Mouse (Mus musculus): Measurements from ENCODE around the gene Mars.

Mars gene

DNA sequence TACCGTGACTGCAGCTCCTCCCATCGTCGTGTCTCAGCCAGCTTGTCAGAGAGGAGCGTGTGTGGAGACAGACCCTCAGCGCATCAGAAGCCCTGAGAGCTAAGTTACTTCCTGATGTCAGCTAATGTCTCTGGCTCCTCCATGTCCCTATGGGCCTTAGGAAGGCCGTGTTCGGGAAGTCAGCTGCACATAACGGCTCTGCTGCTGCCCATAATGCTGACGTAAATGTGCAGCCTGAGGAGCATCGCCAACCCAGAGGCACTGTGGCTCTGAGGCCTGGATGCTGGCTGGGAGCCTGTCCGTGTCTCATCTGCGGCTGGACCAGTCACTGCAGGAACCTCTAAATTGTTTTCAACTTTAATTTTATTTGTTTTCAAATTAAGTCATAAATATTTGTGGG lies 42.5 kb downstream of the Mars start:
- Histone ChIP-seq H3K36me3 (ENCODE audit: control insufficient read depth, insufficient read depth, low read length, poor library complexity, severe bottlenecking) (0 out of 2 replicates have a peak, but pooled peaks cover 2% of the 10 kb centered on the region), H3K27me3 (ENCODE audit: control insufficient read depth, insufficient read depth, low read length, poor library complexity, severe bottlenecking) (no peaks in the 10 kb centered on the region)
- no peak for DNase-seq (ENCODE audit: low read depth, low spot score)

DNA sequence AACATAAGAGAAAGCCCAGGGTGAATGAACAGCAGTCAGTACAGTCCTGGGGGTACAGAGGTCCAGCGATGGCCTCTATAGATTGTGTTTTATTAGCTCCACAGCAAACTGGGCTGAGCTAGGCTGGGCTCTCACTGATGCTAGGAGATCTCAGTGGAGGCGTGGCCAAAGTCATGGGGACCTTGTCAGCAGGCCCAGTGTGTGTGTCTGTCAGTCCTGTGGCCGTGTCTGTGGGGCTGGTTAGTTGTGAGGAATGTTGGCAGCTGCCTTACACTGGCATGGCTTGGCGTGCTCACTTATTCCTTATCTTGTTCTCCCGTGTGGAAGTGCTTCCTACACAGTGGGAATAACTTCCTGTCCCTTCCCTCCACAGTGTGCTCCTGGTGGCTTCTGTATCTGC lies 43.2 kb downstream of the Mars start:
- DNase-seq (ENCODE audit: low read depth, low spot score), result no peak
- Histone ChIP-seq H3K36me3 (ENCODE audit: control insufficient read depth, insufficient read depth, low read length, poor library complexity, severe bottlenecking) (0 out of 2 replicates have a peak, but pooled peaks cover 2% of the 10 kb centered on the region), H3K27me3 (ENCODE audit: control insufficient read depth, insufficient read depth, low read length, poor library complexity, severe bottlenecking) (no peaks in the 10 kb centered on the region)

DNA sequence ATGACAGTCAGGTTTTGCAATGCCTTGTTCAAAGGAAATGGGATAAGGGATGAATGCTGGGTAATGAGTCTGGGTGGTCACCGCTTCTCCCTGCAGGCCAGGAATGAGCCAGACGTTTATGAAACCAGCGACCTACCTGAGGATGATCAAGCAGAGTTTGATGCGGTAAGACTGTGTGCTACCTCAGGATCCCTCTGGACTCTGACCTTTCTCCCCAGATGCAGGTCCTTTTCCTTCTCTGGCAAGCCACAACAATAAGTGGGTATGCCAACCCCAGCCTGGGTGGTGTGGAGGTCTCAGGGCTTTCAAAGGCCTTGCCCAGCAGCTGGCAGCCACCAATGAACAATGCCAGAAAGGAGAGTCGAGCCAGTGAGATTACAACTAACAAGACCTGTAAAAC lies 44.3 kb downstream of the Mars start:
- DNase-seq (ENCODE audit: low read depth, low spot score), result no peak
- H3K36me3 ChIP-seq (ENCODE audit: control insufficient read depth, insufficient read depth, low read length, poor library complexity, severe bottlenecking), result 0 out of 2 replicates have a peak, but pooled peaks cover 1% of the 10 kb centered on the region

DNA sequence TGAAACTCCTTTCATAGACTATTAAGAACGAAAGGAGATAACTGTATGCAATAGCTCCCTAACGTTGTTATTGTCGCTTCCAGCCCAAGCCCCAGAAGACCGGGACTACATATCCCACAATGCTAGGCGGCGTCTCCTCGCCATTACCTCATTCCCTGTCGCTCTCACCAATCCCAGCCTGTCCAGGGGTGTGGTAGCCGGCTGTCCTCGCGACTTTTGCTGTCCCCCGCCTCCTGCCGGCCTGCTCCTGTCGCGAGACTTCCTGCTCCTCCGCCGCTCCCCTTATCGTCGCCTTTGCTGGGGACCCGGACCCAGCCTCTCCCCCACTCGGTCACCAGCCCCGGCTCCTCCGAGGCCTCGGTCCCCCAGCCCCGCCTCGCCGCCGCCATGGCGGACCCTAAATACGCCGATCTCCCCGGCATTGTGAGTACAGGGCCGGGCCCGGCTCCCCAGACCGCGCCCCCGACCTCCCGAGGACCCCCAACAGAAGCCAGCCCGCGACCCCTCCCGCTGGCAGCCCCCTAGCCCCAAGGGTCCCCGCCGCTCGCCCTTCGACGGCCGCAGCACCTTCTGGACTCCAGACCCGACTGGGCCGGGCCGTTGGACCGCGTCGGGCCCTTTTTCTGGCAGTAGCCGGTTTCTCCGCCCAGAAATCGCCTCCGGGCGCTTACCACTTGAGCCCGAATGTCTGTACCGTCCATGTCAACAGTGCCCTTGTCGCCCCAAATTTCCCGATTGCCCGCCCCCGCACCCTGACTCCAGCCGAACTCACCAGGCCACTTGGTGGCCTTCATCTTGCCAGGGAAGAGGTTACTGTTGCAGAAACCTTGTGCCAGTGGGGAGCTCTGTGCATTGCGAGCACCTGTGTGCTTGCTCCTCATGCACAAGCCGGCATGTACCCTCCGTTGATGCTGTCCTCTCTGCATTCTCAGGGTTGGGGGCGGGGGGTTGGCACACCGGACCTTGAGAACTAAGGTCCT lies 45.2 kb downstream of the Mars start, which contains the start of gene Dctn2:
TSS of gene Dctn2 (plus strand) at position 257 of the 980 bp plus-strand sequence.
- no peaks in the 10 kb centered on the region for H3K36me3 ChIP-seq (ENCODE audit: control insufficient read depth, insufficient read depth, low read length, poor library complexity, severe bottlenecking)
- H3K27me3 ChIP-seq (ENCODE audit: control insufficient read depth, insufficient read depth, low read length, poor library complexity, severe bottlenecking), result no peaks in the 10 kb centered on the region
- DNase-seq (ENCODE audit: low read depth, low spot score), result peak; percentile 95

More for the DNA sequence above, 44.3 kb downstream of the Mars start:
- H3K27me3 ChIP-seq (ENCODE audit: control insufficient read depth, insufficient read depth, low read length, poor library complexity, severe bottlenecking), result no peaks in the 10 kb centered on the region

DNA sequence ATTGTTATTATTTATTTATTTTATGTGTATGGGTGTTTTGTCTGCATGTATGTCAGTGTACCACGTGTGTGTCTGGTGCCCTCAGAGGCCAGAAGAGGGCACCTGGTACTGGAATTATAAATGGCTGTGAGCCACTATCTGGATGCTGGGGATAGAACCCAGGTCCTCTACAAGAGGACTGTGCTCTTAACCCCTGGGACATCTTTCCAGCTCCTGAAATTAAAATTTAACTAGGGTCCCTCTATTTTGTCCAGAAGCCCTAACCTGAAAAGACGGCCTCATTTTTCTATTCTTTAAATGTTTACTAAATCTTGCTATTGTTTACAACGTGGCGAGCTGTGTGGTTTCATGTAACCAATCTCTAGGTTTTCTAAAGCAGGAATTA lies 45.9 kb downstream of the Mars start:
- no peaks in the 10 kb centered on the region for H3K36me3 ChIP-seq (ENCODE audit: control insufficient read depth, insufficient read depth, low read length, poor library complexity, severe bottlenecking)
- H3K27me3 ChIP-seq (ENCODE audit: control insufficient read depth, insufficient read depth, low read length, poor library complexity, severe bottlenecking), result no peaks in the 10 kb centered on the region
- DNase-seq (ENCODE audit: low read depth, low spot score), result peak; percentile 53

DNA sequence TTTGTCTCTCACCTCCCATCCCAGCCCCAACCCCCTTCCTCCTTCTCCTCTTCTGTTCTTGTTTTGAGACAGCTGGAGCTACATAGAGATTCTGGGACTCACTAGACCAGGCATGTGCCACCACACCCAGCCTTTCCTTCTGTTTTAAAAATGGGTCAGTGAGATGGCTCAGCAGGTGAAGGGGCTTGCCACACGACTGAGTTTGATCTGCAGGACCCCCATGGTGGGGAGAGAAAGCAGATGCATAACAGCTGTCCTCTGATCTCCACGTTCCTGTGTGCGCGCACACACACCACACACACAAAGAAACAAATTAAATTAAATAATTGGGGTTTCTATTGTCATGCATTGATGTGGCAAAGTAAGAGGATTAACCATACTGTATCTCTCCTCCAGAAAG lies 46.6 kb downstream of the Mars start:
- no peaks in the 10 kb centered on the region for H3K27me3 ChIP-seq (ENCODE audit: control insufficient read depth, insufficient read depth, low read length, poor library complexity, severe bottlenecking)
- no peak for DNase-seq (ENCODE audit: low read depth, low spot score)
- H3K36me3 ChIP-seq (ENCODE audit: control insufficient read depth, insufficient read depth, low read length, poor library complexity, severe bottlenecking), result no peaks in the 10 kb centered on the region

DNA sequence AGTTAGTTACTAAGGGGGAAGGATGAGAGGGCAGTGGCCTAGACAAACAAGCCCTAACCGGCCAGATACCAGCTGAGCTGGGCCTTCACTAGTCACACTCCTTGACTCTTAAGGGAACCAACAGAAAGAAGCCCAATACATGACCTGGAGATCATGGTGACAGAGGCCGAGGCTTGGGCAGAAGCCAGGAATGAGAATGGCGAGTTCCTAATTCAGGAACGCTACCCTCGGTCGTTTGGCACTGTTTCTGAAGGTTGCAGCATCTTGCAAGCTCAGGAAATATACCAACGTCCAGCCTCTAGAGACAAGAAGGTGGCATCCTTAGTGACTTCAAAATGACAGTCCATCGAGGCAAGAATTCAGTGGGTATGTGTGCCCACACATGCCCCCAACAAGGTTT lies 47.2 kb downstream of the Mars start:
- Histone ChIP-seq H3K36me3 (ENCODE audit: control insufficient read depth, insufficient read depth, low read length, poor library complexity, severe bottlenecking) (no peaks in the 10 kb centered on the region), H3K27me3 (ENCODE audit: control insufficient read depth, insufficient read depth, low read length, poor library complexity, severe bottlenecking) (no peaks in the 10 kb centered on the region)
- no peak for DNase-seq (ENCODE audit: low read depth, low spot score)

DNA sequence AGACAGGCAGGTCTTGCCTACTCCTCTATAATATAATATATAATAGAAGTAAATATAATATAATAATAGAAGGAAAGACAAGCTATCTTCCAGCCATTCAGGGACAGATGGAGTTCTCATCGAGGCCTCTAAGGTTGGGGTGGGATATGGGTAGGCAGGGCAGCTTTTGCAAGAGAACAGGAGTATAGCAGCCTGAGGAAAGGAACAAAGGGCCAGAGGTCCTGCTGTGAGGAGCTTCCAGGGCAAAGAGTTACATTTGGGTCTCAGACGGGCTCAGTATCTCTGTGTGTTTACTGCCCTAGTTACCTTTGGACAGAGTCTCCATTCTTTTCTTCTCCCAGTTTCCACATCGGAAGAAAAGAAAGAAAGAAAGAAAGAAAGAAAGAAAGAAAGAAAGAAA lies 48.0 kb downstream of the Mars start:
- Histone ChIP-seq H3K27me3 (ENCODE audit: control insufficient read depth, insufficient read depth, low read length, poor library complexity, severe bottlenecking) (no peaks in the 10 kb centered on the region), H3K36me3 (ENCODE audit: control insufficient read depth, insufficient read depth, low read length, poor library complexity, severe bottlenecking) (no peaks in the 10 kb centered on the region)
- DNase-seq (ENCODE audit: low read depth, low spot score), result no peak

DNA sequence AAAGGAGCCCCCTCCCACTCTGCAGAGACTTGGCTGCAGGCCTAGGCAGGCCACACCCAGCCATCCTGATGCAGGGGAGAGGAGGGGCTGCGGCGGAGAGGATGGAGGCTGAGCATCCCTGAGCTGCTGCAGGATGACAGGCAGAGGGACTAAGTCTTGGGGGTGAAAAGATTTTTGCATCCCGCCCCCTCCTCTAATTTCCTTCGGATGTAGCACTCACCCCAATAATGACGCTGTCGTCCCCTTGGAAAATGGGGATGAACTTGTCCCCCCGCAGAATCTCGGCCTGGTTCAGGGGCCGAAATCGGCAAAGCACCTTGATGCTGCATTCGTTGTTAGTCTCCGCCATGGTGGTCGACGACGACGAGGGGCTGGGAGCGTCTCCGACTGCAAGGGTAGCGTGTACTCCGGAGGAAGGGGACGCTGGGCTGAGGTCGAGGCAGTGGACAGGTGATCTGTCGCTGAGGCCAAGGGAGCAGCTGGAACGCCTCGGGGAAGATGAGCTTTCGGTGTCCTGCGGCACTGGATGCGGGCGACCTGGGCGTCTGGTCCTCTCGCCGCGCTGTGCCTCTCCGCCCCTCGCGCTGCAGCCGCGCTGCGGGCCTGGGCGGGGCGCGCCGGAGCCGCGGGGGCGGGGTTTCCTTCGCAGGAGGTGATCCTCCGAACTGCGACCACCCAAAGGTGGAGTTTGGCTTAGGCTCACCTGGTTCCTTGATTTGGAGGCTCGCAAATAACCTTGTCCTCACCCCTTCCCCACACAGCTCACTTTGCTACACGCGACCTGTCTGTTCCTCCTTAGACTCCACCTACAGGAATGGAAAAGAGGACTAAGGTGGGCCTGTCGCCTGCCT lies 48.8 kb downstream of the Mars start, which contains the start of gene Kif5a:
TSS of gene Kif5a (minus strand) at position 801 of the 851 bp plus-strand sequence.
- H3K36me3 ChIP-seq (ENCODE audit: control insufficient read depth, insufficient read depth, low read length, poor library complexity, severe bottlenecking), result no peaks in the 10 kb centered on the region
- H3K27me3 ChIP-seq (ENCODE audit: control insufficient read depth, insufficient read depth, low read length, poor library complexity, severe bottlenecking), result no peaks in the 10 kb centered on the region
- peak; percentile 43 for DNase-seq (ENCODE audit: low read depth, low spot score)

DNA sequence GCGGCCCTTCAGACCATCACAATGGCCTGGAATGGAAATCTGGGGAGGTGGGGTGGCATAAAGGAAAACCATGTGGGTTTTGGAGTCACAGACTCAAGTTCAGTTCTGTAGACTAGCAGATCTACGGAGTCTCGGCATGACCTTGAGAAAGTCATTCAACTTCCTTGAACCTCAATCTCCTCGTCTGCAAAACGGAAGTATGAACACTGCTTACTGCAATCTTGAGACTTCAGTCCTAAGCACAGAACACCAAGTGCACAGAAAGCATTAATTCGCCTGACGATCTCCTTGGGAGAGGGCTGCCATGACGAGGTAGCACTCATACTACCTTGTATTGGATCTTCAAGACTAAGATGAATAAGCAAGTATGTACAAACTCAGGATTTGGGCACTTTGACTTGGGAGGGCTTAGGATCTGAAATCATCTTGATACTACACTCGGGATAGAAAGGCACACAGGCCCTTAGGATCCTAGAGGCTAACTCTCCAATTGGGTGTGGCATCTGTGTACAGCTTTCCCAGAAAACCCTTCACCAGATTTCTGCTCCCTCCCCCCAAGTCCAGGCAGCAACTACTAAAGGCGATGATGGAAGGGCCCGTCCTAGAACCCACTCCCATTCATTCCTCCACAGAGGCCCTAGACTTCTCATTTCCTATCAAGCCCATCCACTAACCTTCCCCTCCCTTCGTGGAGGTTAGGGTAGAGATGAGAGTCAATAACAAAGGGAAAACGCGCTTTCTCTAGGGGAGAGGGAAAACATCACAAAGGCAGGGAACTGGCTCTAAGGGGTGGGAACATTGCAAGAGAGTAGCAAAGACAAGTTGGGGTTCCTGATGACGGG lies 49.7 kb downstream of the Mars start:
- H3K27me3 ChIP-seq (ENCODE audit: control insufficient read depth, insufficient read depth, low read length, poor library complexity, severe bottlenecking), result no peaks in the 10 kb centered on the region
- H3K36me3 ChIP-seq (ENCODE audit: control insufficient read depth, insufficient read depth, low read length, poor library complexity, severe bottlenecking), result no peaks in the 10 kb centered on the region
- no peak for DNase-seq (ENCODE audit: low read depth, low spot score)

DNA sequence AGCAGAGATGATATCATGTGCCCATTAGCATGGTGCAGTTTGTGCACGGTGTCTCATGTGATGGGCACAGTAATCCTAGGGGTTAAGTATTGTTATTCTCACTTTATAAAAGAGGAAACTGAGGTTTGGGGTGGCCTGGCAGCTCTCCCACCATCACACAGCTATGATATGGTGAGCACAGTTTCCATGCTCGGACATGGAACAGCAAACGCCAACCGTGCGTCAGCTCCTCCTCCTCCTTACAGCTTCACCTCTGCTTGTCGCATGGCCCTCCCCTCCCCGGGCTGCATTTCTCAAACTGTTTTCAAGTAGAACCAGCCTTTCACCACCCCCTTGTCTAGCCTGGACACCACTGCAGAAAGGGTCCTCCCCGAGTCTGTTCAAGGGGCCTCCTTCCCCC lies 53.1 kb downstream of the Mars start:
- H3K36me3 ChIP-seq (ENCODE audit: control insufficient read depth, insufficient read depth, low read length, poor library complexity, severe bottlenecking), result no peaks in the 10 kb centered on the region
- no peaks in the 10 kb centered on the region for H3K27me3 ChIP-seq (ENCODE audit: control insufficient read depth, insufficient read depth, low read length, poor library complexity, severe bottlenecking)
- DNase-seq (ENCODE audit: low read depth, low spot score), result peak; percentile 14

DNA sequence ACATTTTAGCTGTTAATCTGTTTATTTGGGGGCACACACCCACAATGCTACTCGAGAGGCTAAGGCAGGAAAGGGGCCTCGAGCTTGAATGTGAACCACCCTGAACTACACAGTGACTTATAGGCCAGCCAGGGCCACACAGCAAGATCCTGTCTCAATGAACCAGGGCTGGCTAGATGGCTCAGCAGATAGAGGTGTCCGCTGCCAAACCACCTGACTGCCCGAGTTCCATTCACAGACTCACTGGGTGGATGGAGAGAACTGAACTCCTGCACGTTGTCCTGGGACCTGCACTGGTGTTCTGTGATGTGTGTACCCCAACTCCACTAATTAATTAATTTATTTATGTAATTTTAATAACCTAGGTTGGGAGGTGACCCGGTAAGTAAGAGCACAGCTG lies 53.8 kb downstream of the Mars start:
- no peaks in the 10 kb centered on the region for H3K36me3 ChIP-seq (ENCODE audit: control insufficient read depth, insufficient read depth, low read length, poor library complexity, severe bottlenecking)
- no peak for DNase-seq (ENCODE audit: low read depth, low spot score)
- H3K27me3 ChIP-seq (ENCODE audit: control insufficient read depth, insufficient read depth, low read length, poor library complexity, severe bottlenecking), result no peaks in the 10 kb centered on the region

DNA sequence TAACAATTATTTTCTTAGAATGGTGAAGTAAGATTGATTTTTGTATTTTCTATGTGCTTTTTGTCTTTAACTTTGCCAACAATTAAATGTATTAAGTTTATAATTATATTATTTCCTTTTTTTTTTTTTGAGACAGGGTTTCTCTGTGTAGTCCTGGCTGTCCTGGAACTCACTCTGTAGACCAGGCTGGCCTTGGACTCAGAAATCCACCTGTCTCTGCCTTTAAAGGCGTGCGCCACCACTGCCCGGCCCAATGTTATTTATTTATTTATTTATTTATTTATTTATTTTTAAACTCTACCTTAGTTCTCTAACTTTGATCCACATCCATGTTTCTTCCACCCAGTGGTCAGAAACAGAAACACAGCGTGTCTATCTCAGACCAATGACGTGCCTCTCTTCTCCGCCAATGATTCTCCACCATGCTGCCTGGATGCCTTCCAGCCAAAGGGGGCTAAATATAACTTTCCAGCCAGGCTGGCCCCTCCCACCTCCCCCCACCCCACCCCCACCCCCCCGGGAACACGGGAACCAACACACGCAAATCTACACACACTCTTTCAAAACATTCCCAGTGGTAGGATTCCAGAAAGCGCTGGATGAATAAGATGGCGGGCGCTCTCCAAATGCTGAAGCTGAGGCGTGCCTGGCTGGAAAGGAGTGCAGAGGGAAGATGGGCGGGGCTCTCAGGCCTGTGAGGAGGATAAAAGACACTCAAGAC lies 55.8 kb downstream of the Mars start:
- no peak for DNase-seq (ENCODE audit: low read depth, low spot score)
- no peaks in the 10 kb centered on the region for H3K27me3 ChIP-seq (ENCODE audit: control insufficient read depth, insufficient read depth, low read length, poor library complexity, severe bottlenecking)

DNA sequence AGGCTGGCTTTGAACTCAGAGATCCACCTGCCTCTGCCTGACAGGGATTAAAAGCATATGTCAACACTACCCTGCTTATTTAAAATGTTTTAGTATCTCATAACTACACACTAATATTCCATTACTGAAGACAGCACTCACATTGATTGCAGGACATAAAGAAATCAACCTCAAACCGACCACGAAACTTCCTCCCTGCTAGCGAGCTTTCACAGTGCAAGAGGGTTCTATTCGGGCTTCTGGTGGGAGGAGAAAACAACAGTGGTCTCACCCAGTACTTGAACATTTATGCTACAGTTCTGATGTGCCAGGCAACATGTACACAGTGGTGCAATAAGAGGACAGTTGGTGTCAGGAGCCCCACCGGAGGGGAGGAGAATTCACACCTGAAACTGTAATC lies 60.8 kb downstream of the Mars start:
- Histone ChIP-seq H3K36me3 (ENCODE audit: control insufficient read depth, insufficient read depth, low read length, poor library complexity, severe bottlenecking) (no peaks in the 10 kb centered on the region), H3K27me3 (ENCODE audit: control insufficient read depth, insufficient read depth, low read length, poor library complexity, severe bottlenecking) (no peaks in the 10 kb centered on the region)
- DNase-seq (ENCODE audit: low read depth, low spot score), result no peak

More for the DNA sequence above, 55.8 kb downstream of the Mars start:
- no peaks in the 10 kb centered on the region for H3K36me3 ChIP-seq (ENCODE audit: control insufficient read depth, insufficient read depth, low read length, poor library complexity, severe bottlenecking)

All from splenic B cell, adult 2 months (primary cell).